Mouse (Mus musculus) A20 (cell line): ENCODE measurements around the gene Gm26602.

Source experiments
- DNase-seq: peaks from one replicate; pipeline ENCODE4 v3.0.0-alpha.2; 2011; ENCODE audit warnings: low read depth, low spot score

Gene Gm26602

DNA sequence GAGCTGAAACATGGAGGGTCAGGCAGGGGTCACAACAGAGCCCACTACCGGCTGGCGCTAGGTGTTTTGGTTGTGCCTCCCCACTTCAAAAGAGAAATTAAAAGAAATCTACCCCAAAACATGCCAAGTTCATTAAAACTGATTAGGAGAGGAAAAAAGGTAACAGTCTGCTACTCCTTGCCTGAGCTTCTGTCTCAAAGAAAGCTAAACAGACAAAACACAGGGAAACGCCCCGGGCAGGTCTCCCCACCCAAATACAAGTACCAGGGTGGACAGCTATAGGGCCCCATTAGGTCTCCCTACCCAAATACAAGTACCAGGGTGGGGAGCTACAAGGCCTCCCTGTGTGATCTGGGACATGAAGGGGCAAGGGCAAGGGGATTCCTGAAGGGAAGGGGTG lies at the start of gene Gm26602:
Gm26602 (plus strand) TSS at position 301 of the 400 bp plus-strand sequence.
- no peak for DNase-seq

DNA sequence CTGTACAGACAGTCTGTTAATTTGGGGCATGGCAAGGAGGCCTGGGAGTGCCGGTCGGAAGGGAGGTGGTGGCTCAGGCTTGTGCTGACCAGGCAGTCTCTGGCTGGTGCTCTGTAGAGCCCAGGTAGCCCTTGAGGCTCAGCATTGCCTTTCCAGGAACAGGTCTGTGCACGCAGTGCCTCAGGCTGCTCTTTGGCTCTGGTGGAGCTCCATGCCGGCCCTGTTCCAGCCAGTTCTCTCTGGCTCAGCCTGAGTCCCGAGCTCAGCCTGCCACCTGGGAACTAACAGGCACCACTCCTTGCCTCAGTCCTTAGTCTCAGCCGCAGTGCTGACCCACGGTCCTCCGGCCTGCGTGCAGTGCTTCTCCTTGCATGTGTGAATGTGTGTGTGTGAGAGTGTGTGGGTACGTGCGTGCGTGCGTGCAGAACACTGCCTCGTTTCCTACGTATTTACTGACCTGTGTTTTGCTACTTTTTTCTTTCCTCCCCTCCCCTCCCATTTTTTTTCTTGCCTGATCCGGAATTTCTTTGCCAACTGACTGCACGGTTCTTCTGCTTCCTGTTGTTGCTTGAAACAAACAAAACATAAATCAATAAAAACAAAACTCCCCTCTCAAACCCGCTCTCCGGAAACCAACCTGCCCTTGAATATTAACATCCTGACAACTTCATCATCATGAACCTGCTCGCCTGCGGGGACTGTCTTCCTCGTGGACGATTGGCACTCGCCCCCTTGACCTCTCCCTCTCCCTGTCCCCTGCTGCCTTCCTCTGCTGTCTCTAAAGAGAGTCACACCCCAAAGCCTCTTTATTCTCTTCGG lies 49.2 kb upstream of the Gm26602 start:
- no peak for DNase-seq

DNA sequence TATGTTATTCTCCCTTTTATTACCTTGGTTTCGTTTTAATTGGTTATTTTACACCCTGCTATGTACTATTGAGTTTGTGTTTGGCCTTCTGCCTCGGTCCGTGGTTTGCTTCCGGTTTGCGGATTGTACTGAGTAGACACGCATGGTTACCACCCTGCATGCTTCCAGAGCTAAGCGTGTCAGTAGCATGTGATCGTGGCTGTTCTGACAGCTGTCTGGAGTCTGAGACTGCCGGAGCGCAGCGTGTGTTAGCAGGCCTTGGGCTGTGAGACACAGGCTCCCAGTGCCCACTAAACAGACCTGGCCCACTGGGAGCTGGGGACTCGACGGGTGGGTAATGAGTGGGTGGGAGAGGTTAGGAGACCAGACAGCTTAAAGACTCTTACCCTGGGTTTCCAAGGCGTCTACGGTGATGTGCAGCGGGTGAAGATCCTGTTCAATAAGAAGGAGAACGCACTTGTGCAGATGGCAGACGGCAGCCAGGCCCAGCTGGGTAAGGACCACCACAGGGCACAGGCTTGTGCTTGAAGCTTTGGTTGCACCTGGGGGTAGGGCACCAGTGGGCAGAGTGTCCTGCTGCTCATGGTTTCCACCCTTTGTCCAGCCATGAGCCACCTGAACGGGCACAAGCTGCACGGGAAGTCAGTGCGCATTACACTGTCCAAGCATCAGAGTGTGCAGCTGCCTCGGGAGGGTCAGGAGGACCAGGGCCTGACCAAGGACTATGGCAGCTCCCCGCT lies 48.4 kb upstream of the Gm26602 start:
- DNase-seq: no peak

DNA sequence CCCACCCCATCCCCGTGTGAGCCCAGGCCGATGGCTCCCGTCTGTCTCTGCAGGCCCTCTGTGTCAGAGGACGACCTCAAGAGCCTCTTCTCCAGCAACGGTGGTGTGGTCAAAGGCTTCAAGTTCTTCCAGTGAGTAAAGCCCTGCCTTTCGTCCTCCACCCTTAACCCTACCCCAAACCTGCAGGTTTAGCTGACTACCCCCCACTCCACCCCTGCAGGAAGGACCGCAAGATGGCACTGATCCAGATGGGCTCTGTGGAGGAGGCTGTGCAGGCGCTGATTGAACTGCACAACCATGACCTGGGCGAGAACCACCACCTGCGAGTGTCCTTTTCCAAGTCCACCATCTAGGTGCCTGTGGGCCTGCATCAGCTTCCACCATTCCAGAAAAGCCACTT lies 47.7 kb upstream of the Gm26602 start:
- DNase-seq: no peak

DNA sequence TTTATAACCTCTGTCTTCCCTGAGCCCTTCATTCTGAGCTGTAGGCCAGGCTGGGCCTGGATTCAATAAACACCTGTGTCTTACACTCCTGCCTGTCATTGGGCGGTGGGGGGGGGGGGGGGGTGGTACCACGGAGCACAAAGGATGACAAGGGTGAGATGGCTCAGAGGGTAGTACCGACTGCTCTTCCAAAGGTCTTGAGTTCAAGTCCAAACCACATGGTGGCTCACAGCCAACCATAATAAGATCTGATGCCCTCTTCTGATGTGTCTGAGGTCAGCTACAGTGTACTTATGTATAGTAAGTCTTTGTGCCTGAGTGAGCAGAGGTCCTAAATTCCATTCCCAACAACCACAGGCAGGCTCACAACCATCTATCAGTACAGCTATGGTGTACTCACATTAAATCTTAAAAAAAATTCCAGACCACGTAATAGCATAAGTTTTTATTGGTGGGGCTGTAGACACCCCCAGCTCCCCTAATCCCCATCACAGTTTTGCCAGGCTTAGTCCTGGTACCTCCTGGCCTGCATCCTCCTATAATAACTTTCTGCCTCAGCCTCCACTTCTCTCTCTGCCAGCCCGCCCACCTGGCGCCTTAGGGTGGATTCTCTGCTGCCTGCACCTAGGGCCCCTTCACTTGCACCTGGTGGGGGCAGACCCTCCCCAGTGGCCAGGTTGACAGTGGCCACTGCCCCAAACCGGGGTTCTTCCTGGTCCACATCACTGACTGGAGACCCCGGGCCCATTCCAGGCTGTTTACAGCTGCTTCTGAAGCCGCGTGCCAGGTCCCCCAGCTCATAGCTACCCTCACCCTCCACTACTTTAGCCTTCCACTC lies 46.1 kb upstream of the Gm26602 start:
- no peak for DNase-seq

DNA sequence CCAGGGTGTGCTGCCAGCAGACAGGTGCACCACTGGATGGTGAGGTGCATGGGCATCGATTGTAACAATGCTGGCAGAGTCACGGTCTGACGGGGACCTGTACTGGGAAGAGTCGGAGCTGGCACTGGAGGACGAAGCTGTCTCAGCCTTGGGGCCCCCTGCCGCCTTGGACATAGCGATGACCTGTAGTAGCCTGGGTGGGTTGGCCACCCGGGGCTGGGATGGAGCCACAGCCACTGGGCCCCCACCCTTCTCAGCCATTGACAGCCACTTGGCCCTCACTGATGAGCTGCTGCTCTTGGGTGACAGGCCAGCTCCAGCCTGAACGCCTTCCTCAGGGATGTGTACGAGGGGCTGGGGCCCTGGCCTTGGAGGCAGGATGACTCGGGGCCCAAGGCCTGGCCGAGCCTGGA lies 45.5 kb upstream of the Gm26602 start:
- no peak for DNase-seq

DNA sequence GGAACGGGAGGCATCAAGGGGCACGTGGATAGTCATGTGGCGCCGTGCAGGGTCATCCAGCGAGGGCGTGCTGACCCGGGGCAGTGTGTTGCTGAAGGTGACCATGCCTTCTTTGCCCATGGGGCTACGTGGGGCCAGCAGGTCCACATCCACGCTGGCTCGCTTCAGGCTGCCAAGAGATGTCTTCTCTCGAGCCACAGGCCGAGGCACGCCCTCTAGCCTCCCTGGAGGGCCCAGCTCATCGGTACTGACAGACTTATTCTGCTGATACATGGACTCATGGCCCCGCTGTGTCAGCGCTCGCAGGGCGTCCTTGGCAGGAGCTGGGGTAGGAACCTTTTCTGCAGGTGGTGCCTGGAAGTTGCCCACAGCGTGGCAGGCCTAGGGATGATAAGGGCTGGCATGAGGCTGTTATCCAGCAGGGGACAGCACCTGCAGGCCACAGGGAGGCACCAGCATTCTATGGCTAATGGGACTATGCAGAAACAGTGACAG lies 44.8 kb upstream of the Gm26602 start:
- no peak for DNase-seq

DNA sequence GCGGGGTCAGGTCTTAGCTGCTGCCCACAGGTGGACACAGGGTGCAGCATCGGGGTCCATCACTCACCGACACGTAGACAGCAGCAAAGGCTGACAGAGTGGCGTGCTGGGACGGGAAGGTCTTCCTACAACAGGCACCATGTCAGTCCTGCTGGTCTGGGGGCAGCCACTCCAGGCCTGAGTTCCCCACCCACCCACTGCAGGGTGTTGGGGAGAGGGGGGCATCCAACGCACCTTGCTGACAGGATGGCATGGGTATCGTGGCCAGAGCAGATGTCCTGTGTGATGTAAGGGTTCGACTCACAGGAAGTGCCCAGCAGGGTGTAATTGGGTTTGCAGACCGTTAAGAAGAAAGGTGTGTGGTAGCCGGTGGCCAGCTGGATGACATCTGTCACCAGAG lies 44.1 kb upstream of the Gm26602 start:
- DNase-seq: no peak

DNA sequence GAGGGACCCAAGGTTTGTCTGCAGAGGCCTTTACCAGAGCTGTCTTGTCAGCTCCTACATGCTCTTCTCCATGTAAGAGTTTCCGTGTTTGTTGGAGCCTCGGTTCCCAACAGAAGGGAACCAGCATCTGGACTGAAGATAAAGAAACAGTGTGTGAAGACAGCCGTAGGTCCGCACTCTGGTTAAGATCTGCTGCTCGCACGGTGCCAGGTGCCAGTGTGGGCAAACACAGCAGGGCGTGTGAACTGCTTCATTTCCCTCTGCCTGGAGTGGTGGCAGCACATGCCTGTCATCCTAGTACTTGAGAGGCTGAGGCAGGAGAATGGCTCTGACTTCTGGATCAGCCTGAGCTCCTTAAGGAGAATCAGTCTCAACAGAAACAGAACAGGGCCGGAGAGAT lies 38.8 kb upstream of the Gm26602 start:
- no peak for DNase-seq

DNA sequence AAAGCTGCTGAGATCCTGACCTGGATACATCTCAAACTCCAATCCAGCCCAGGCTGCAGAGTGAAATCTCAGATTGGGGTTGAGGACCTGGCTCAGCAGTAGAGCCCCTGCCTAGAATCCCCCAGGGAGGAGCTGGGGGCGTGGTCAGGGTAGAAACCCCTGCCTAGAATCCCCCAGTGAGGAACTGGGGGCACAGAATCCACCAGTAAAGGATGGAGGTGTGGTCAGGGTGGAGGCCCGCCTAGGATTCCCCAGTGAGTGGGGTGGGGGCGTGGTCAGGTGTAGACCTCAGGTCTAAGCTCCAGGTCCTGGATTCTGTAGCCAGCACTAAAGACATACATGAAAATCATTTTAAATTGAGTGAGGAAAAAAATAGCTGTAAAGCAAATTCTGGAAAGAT lies 37.8 kb upstream of the Gm26602 start:
- no peak for DNase-seq

DNA sequence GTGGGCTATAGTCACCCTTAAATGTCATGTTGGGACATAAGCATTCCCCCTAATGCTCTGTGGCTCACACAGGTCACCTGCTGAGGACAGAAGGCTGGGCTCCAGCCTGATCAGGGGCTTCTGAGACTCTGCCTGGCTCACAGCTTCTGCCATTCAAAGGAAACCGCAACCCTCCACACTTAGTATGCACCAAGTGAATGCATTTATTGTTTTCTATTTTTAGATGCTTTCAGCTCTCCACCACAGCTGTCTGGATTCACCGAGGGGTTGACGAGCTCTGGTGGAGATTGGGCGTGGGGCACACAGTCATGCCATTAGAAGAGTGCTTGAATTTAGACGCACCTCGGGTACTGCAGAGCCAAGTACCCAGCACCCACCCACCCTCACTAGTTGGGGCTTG lies 37.3 kb upstream of the Gm26602 start:
- no peak for DNase-seq

DNA sequence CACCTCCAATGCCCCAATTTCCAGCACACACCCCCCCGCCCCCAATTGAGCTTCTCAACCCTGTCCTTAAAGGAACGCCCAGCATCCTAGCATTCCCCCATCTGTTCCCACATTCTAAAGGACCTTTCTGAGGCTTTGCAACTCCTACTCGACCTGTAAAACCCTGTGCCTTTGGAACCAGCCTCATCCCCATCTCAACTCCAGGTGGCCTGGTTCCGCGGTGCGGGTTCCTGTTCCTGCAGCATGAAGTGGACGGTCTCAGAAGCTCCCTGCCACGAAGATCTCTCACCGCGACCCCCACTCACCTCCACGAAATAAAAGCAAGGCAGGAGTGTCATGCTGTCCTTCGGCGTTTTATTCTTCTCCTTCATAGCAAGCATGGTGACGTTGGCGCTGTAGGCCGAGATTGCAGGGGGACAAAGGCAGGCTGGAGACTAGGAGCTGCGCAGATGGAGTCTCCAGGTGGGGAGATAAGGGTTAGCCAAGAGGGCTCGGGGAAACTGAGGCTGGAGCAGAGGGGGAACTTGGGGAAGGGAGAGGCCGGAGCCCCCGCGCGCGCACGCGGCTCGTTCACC lies 36.9 kb upstream of the Gm26602 start:
- DNase-seq: no peak

DNA sequence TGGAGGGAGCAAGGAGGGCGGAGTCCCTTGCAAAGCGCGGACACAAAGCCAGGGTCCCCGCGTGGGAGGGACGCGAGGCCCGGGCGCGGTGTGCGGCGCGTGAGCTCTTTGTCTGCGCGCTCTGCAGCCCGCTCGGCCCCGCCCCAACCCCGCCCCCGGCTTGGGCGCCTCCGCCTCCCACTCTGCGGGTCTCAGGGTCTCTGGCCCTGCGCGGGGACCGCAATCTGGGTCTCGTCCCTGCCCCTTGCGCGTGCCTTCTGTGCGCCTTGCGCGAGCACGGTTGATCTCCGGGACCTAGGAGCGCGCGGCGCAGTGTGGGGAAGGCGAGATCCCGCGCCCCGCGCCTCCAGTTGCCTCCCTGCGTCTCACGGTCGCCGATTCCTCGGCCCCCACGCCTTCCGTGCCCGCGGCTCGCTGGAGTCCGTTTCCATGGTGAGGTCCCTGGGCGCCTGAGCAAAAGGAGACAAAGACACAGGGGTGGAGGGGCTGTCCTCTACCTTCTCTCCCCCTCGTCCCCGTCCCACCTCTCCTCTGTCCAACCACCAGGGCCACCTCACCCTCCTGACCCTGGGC lies 36.3 kb upstream of the Gm26602 start, which contains the start of the genes Prtn3 and Plppr3:
Prtn3 (plus strand) TSS at position 187 of the 573 bp plus-strand sequence.
Plppr3 (minus strand) TSS at position 345 of the 573 bp plus-strand sequence.
- DNase-seq: no peak

DNA sequence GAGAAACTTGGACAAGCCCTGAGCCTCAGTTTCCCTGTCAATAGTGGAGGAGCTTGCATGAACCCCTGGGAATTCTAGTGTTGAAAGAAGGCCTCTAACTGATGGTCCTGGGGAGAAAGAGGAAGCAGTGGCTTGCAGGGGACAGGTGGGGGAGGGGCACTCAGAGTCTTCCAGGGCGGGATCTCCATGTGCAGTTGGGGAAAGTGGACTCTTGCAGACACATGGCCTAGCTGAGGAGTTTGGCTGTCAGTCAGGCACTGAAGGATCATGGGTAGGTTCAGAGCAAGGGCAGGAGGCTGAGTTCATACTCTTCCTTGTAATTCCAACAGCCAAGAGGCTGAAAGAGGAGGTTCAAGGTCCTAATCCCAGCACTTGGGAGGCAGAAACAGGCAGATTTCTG lies 33.5 kb upstream of the Gm26602 start:
- DNase-seq: no peak

DNA sequence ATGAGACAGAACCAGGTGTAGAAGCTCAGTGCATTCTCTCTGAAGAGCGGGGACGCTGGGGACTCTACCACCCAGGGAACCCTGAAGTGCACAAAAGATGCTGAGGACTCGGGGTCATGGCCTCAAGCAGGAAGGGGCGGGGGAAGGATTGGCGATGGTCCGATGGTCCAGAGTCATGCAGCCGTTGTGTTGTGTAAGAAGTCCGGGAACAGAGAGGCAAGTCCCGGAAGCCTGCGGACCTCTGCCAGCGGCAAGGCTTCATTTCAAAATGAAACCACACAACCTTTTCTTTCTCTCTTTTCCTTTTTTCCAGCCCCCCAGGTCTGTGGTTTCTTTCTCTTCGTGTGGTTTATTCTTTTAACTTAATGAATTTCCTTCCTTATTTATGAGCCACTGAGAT lies 32.9 kb upstream of the Gm26602 start:
- no peak for DNase-seq

DNA sequence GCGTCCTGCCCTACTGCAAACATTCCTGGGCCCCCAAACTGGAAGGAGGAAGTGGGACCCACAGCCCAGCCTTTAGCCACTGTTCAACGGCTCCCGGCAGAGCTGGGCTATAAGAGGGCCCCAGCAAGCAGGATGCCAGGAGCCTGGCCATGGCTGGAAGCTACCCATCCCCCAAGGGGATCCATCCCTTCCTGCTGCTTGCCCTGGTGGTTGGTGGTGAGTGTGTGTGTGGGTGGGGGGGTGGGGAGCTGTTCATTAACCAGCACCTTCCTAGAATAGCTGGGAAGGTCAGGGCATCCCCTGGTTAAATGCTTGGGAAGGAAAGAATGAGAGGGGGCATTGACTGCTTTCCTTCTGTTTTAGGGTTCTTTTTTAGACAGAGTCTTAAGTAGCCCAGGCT lies 31.1 kb upstream of the Gm26602 start:
- DNase-seq: no peak

DNA sequence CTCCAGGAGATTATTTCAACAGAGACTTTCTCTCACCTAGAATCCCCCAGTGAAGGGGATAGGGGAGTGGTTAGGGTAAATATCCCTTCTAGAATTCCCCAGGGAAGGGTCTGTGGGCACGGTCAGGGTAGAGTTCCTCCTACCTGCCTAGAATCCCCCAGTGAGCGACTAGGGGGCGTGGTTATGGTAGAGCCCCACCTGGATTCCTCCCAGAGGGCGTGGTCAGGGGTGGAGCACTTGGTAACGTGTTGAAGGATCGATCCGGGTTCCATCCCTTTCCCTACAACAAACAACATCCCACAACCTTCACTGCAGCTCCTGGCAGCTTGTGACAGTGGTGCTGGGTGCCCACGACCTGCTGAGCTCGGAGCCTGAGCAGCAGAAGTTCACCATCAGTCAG lies 29.9 kb upstream of the Gm26602 start:
- DNase-seq: peak; percentile 53

DNA sequence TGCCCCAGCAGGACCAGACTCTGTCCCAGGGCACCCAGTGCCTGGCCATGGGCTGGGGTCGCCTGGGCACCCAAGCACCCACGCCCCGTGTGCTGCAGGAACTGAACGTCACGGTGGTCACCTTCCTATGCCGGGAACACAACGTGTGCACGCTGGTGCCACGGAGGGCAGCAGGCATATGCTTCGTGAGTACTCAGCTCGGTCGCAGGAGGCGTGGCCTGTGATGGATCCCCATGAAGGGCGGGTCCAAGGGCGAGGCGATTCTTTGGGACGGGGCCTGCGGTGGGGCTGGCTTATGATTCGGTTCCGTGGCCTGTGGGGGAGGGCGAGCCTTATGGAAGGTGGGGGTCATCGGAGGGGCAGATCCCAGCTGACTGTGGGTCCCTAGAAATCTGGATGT lies 28.7 kb upstream of the Gm26602 start:
- no peak for DNase-seq

DNA sequence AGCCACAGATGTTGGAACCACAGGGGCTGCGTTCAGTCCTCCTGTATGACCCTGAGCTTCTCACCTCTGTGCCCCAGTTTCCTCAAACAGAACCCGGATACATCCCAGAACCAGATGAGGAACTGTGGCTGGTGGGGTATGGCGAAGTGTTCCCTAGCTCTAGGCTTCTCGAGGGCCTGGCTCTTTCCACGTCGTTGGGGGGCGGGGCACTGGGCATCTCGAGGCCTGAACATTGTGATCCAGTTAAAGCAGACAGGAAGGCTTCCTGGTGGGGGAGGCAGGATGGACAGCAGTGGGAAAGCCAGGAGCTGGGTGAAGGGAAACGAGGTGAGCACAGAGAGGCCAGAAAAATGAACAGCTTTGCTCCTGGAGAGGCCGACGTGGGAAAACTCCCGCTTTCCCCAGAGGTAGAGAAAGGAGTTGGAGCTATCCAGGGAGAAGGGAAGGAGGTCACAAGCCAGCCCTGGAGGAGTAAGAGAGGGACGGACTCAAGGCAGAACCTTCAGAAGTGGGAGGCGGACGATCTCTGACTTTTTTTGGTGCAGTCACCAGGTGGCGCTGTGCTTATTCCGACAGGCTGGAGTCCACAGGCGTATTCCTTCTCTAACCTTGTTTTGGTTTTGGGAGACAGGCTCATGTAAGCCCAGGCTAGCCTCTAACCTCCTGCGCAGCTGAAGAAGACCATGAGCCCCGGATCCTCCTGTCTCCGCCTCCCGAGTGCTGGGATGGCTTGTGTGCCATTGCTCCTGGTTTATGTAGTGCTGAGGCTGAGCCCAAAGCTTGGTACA lies 27.2 kb upstream of the Gm26602 start:
- DNase-seq: peak; percentile 75

DNA sequence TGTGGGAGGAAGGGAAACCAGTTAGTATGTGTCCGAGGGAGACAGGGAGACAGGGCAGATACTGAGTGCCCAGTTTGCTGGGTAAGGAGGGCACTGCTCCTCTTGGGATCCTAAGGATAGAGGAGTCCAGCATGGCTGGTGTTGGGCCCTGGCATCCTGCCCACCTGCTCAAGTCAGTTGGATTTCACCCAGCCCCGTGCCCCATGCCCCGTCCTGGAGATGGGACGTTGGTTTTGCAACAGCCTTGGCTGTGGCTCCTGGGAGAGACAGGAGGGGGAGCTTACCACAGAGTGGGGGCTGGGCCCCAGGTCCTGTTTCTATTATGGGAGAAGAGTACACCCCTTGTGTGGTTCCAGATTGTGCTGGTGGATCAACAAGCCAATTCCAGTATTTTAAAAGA lies 26.2 kb upstream of the Gm26602 start:
- DNase-seq: no peak
